Mouse (Mus musculus): ENCODE data around the gene Ints1. TPM values are rescaled to one million over a fixed set of nuclear protein-coding genes. Genes with fewer than 3 reads are reported as not detected.
"Not testable (repeated sequence)": the region's sequence is repeated elsewhere in the genome, so short reads cannot be mapped to it uniquely, and the experiment has no call there.

The Ints1 gene
- total RNA-seq, 2 experiments from 2014 or later = 43.5 to 43.6 TPM

- no peak for DNase-seq
- intact Hi-C loops (cut with DNase I) = no loop called here
These were observed 17.4 kb downstream of the Ints1 start for GRCm38 (mm10) chr5:139758096-139758495.

- DNase-seq = no peak
- intact Hi-C loops (cut with DNase I) = no loop called here
These were observed 18.9 kb downstream of the Ints1 start for GRCm38 (mm10) chr5:139756586-139756985.

- intact Hi-C loops (cut with DNase I) = no loop called here
These were observed 19.3 kb downstream of the Ints1 start for GRCm38 (mm10) chr5:139756135-139756534.

GRCm38 (mm10) chr5:139754753-139755152 lies 20.7 kb downstream of the Ints1 start:
- intact Hi-C loops (cut with DNase I) = no loop called here
- peak; percentile 41 to 59 for DNase-seq

More at GRCm38 (mm10) chr5:139756135-139756534, 19.3 kb downstream of the Ints1 start:
- DNase-seq = no peak

GRCm38 (mm10) chr5:139750535-139750934 lies 24.9 kb downstream of the Ints1 start:
- intact Hi-C loops (cut with DNase I) = loop anchor here (1.0 to 2.0 kb wide), 2 partner anchors 33 to 214 kb away; no protein-coding TSS in a partner anchor
- peak; percentile 71 to 86 for DNase-seq

GRCm38 (mm10) chr5:139749413-139750125 lies 25.9 kb downstream of the Ints1 start:
- no peak for DNase-seq
- intact Hi-C loops (cut with DNase I) = loop anchor here (1.0 to 2.0 kb wide), 2 partner anchors 32 to 213 kb away; no protein-coding TSS in a partner anchor

- DNase-seq = peak; percentile 68 to 70
- intact Hi-C loops (cut with DNase I) = loop anchor here (1.0 kb wide), 1 partner anchor 28 kb away; no protein-coding TSS in a partner anchor
These were observed 29.7 kb downstream of the Ints1 start for GRCm38 (mm10) chr5:139745771-139746170.

- intact Hi-C loops (cut with DNase I); DNase-seq: not testable (repeated sequence)
These were observed 32.8 kb downstream of the Ints1 start for GRCm38 (mm10) chr5:139742640-139743039.

- intact Hi-C loops (cut with DNase I) = no loop called here
- no peak for DNase-seq
These were observed 36.7 kb downstream of the Ints1 start for GRCm38 (mm10) chr5:139738592-139739315.

GRCm38 (mm10) chr5:139737841-139738591 lies 37.5 kb downstream of the Ints1 start:
- no peak for DNase-seq
- intact Hi-C loops (cut with DNase I) = no loop called here

GRCm38 (mm10) chr5:139736504-139736940 lies 39.0 kb downstream of the Ints1 start:
- no peak for DNase-seq
- intact Hi-C loops (cut with DNase I) = no loop called here

- intact Hi-C loops (cut with DNase I) = no loop called here
- peak; percentile 95 to 96 for DNase-seq
These were observed 39.6 kb downstream of the Ints1 start, which contains the start of gene Micall2 for GRCm38 (mm10) chr5:139735677-139736503. Gene Micall2 (minus strand): TSS chr5:139736336.

GRCm38 (mm10) chr5:139734746-139735145 lies 40.7 kb downstream of the Ints1 start:
- intact Hi-C loops (cut with DNase I) = no loop called here
- DNase-seq = no peak

GRCm38 (mm10) chr5:139734016-139734415 lies 41.5 kb downstream of the Ints1 start:
- intact Hi-C loops (cut with DNase I) = no loop called here
- no peak for DNase-seq

- intact Hi-C loops (cut with DNase I) = no loop called here
- peak; percentile 51 to 54 for DNase-seq
These were observed 42.8 kb downstream of the Ints1 start for GRCm38 (mm10) chr5:139732634-139733107.

GRCm38 (mm10) chr5:139730712-139731486 lies 44.6 kb downstream of the Ints1 start:
- DNase-seq = no peak
- intact Hi-C loops (cut with DNase I) = no loop called here

- DNase-seq = no peak
- intact Hi-C loops (cut with DNase I) = no loop called here
These were observed 48.2 kb downstream of the Ints1 start for GRCm38 (mm10) chr5:139727261-139727660.

- intact Hi-C loops (cut with DNase I) = no loop called here
- no peak for DNase-seq
These were observed 49.3 kb downstream of the Ints1 start for GRCm38 (mm10) chr5:139726186-139726585.

Data from heart, postnatal 10 days (tissue).